Mouse (Mus musculus): ENCODE data around the gene Inf2.

Inf2 gene

GRCm38 (mm10) chr12:112570160-112570559 is 18.4 kb upstream of the Inf2 start:
- no peak for DNase-seq (ENCODE audit: low spot score in 2 of 2)

GRCm38 (mm10) chr12:112571064-112571463 is 17.5 kb upstream of the Inf2 start:
- DNase-seq (ENCODE audit: low spot score in 2 of 2): no peak

- DNase-seq (ENCODE audit: low spot score in 2 of 2): no peak
Measured at GRCm38 (mm10) chr12:112575274-112575986, 13.2 kb upstream of the Inf2 start.

- DNase-seq (ENCODE audit: low spot score in 2 of 2): no peak
Measured at GRCm38 (mm10) chr12:112576341-112576740, 12.2 kb upstream of the Inf2 start.

- DNase-seq (ENCODE audit: low spot score in 2 of 2): no peak
Measured at GRCm38 (mm10) chr12:112576749-112577148, 11.8 kb upstream of the Inf2 start.

GRCm38 (mm10) chr12:112578296-112579090 is 10.1 kb upstream of the Inf2 start:
- no peak for DNase-seq (ENCODE audit: low spot score in 2 of 2)

GRCm38 (mm10) chr12:112579430-112579829 is 9.2 kb upstream of the Inf2 start:
- DNase-seq (ENCODE audit: low spot score in 2 of 2): no peak

GRCm38 (mm10) chr12:112579926-112580325 is 8.7 kb upstream of the Inf2 start:
- DNase-seq (ENCODE audit: low spot score in 2 of 2): no peak

- no peak for DNase-seq (ENCODE audit: low spot score in 2 of 2)
Measured at GRCm38 (mm10) chr12:112581113-112581512, 7.5 kb upstream of the Inf2 start.

- DNase-seq (ENCODE audit: low spot score in 2 of 2): no peak
Measured at GRCm38 (mm10) chr12:112584954-112585353, 3.6 kb upstream of the Inf2 start.

GRCm38 (mm10) chr12:112585924-112586538 is 2.6 kb upstream of the Inf2 start:
- peak in 1 of 2 experiments; percentile 60 for DNase-seq (ENCODE audit: low spot score in 2 of 2)

- peak in 1 of 2 experiments; percentile 60 for DNase-seq (ENCODE audit: low spot score in 2 of 2)
Measured at GRCm38 (mm10) chr12:112587125-112588124, 1.2 kb upstream of the Inf2 start.

- peak in 1 of 2 experiments; percentile 59 for DNase-seq (ENCODE audit: low spot score in 2 of 2)
Measured at GRCm38 (mm10) chr12:112589491-112590191, 1.1 kb downstream of the Inf2 start.

- no peak for DNase-seq (ENCODE audit: low spot score in 2 of 2)
Measured at GRCm38 (mm10) chr12:112590566-112591239, 2.1 kb downstream of the Inf2 start.

- no peak for DNase-seq (ENCODE audit: low spot score in 2 of 2)
Measured at GRCm38 (mm10) chr12:112591240-112591639, 2.7 kb downstream of the Inf2 start.

- DNase-seq (ENCODE audit: low spot score in 2 of 2): no peak
Measured at GRCm38 (mm10) chr12:112591730-112592129, 3.1 kb downstream of the Inf2 start.

- DNase-seq (ENCODE audit: low spot score in 2 of 2): no peak
Measured at GRCm38 (mm10) chr12:112592985-112593734, 4.6 kb downstream of the Inf2 start.

GRCm38 (mm10) chr12:112593951-112594915 is 5.6 kb downstream of the Inf2 start:
- DNase-seq (ENCODE audit: low spot score in 2 of 2): no peak

Data from spleen, postnatal 4 days (tissue).